Mouse (Mus musculus) lung, adult 2 months (tissue): ENCODE results near the gene 1700020L24Rik.

ENCODE experiments used
- CTCF ChIP-seq: fragments of 200-500 bp; IDR thresholded peaks from 2 replicates; pipeline ENCODE4 v1.5.1; 2011; ENCODE audit warnings: mild to moderate bottlenecking, low read length, control low read depth; ENCODE audit not compliant: insufficient read depth
- POLR2A ChIP-seq: fragments of 200-500 bp; IDR thresholded peaks from 2 replicates; pipeline ENCODE4 v1.6.1; 2011; ENCODE audit warnings: low read depth, mild to moderate bottlenecking, control low read depth, low read length, borderline replicate concordance; ENCODE audit errors: extremely low read depth

DNA sequence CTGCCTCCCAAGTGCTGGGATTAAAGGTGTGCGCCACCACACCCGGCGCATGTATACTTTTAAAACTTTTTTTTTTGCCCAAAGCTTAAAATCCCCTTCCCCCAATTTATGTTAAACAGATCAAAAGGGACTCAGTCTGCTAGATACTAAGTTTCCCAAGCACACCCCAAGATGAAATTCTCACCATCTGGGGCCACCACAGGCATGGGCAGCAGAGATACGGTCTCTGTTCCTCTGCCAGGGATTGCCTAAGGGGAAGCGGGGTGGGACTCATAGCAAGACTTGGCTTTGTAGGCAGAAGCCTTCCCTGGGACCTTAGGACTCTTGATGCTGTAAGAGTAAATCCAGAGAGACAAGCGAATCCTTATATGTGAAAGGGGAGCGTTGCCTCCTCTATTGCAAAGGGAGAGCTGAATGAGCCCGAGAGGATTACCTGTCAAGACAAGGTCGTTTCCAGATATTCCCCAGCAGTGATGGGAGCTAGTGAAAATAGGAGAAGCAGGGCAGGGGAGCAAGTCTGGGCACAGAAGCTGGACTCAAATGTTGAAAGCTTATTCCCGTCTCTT, 24.1 kb downstream of the 1700020L24Rik start:
- TF ChIP-seq POLR2A: no peak
- no peak for TF ChIP-seq CTCF
